Mouse (Mus musculus): ENCODE results near the gene Gale. TPM values are rescaled to one million over a fixed set of nuclear protein-coding genes. Genes with fewer than 3 reads are reported as not detected.

The Gale gene
- polyA plus RNA-seq, 1 experiment from 2014 or later, result 23.1 TPM

DNA sequence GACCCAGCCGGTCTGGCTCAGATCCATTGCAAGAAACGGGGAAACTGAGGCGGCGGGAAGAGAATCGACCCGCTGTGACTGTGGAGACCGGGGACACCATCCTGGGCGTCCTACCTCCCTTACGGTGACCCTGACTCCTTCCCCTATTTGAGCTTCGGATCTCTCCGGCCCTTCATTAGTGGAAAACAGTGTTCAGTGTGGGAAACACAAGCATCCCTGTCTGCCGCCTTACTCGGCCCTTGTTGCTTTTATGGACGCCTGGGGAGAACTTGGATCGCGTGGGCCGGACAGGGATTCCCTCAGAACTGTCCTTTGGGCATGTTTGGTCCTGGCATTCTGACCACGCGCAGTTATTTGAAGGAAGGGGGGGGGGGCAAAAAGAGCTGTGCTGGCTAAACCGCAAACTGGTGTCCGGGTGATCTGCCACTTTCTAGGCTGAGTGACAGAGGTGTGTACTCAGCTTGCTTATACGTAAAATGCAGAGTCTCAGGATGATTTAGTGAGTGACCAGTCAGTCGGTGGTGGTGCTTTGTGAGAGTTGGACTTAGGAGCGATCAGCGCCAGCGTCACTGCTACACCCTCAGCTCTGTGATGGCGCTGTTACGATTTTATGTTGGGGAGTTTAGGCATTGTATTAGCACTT, 16.7 kb upstream of the Gale start:
- WGBS, result 2% methylated on average over 28 of the region's 28 CpGs
- Histone ChIP-seq H3K4me1 (ENCODE audit: control insufficient read depth, insufficient read depth, low read length) (no peaks in the 10 kb centered on the region), H3K36me3 (replicated peaks; ENCODE audit: control insufficient read depth, insufficient read depth, low read depth, low read length) (no peaks in the 10 kb centered on the region; the same call in 1 of the 2 replicates), H3K27me3 (ENCODE audit: control insufficient read depth, insufficient read depth, low read length) (no peaks in the 10 kb centered on the region), H3K4me3 (ENCODE audit: low read depth, low read length) (peak overlapping the region; percentile 77), H3K4me2 (ENCODE audit: low read depth, low read length) (peak overlapping the region; percentile 85), H3K9me3 (replicated peaks; ENCODE audit: control insufficient read depth, low read length) (no peaks in the 10 kb centered on the region), H3K27ac (replicated peaks; ENCODE audit: low read depth, low read length) (no peak overlapping the region), H3K9ac (replicated peaks; ENCODE audit: low read length) (peak overlapping the region; percentile 71)
- ATAC-seq (replicated peaks; ENCODE audit: insufficient number of reproducible peaks, low FRiP score, low TSS enrichment, low read depth), result peak; percentile 19; the same call in 1 of the 2 replicates
- no peak for DNase-seq (ENCODE audit: low spot score)

DNA sequence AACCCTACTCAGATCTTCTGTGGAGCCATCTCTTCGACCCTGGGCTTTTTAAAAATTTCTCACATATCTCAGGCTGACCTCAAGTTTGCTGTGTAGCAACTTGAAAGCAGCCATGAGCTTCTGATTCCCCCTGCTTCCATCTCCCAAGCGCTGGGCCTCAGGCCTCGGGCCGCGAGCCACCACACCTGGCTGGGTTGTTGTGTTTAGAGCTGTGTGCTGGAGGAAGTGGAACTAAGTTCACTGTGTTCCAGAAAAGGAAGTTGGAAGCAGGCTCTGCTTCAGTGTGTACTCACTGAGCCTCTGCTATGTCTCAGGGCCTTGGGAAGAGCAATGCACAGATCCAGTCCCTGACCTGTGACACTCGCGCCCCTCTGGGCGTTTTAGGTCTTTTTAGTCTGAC, 15.4 kb upstream of the Gale start:
- Histone ChIP-seq H3K4me2 (ENCODE audit: low read depth, low read length) (no peak overlapping the region), H3K36me3 (replicated peaks; ENCODE audit: control insufficient read depth, insufficient read depth, low read depth, low read length) (no peaks in the 10 kb centered on the region; the same call in 1 of the 2 replicates), H3K4me3 (ENCODE audit: low read depth, low read length) (no peak overlapping the region), H3K9ac (replicated peaks; ENCODE audit: low read length) (no peak overlapping the region), H3K9me3 (replicated peaks; ENCODE audit: control insufficient read depth, low read length) (no peaks in the 10 kb centered on the region), H3K27ac (replicated peaks; ENCODE audit: low read depth, low read length) (no peak overlapping the region), H3K27me3 (ENCODE audit: control insufficient read depth, insufficient read depth, low read length) (no peaks in the 10 kb centered on the region), H3K4me1 (ENCODE audit: control insufficient read depth, insufficient read depth, low read length) (no peaks in the 10 kb centered on the region)
- ATAC-seq (replicated peaks; ENCODE audit: insufficient number of reproducible peaks, low FRiP score, low TSS enrichment, low read depth) (no peak), DNase-seq (ENCODE audit: low spot score) (no peak)
- 94% methylated on average over 8 of the region's 8 CpGs for WGBS

DNA sequence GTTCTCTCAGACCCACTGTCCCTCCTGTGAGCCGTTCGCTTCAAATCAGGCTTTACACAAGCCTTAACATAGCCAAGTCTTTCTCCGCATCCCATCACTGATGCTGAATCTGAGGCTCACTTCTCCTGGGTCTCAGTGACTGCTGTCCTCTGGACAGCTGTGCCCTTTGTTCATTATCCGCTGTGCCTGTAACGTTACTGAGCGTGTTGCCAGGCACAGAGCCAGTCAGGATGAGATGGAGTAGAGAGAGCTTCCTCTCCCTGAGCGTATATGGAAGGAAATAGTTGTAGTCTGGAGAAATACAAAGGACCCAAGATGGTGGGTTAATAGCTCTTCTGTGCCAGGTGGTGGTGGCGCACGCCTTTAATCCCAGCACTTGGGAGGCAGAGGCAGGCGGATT, 14.1 kb upstream of the Gale start:
- no peaks in the 10 kb centered on the region for H3K4me1 ChIP-seq (ENCODE audit: control insufficient read depth, insufficient read depth, low read length)
- no peak overlapping the region for H3K27ac ChIP-seq (replicated peaks; ENCODE audit: low read depth, low read length)
- no peak overlapping the region for H3K4me3 ChIP-seq (ENCODE audit: low read depth, low read length)
- ATAC-seq (replicated peaks; ENCODE audit: insufficient number of reproducible peaks, low FRiP score, low TSS enrichment, low read depth), result no peak
- WGBS, result 86% methylated on average over 10 of the region's 10 CpGs
- no peaks in the 10 kb centered on the region for H3K27me3 ChIP-seq (ENCODE audit: control insufficient read depth, insufficient read depth, low read length)
- no peaks in the 10 kb centered on the region for H3K9me3 ChIP-seq (replicated peaks; ENCODE audit: control insufficient read depth, low read length)
- H3K9ac ChIP-seq (replicated peaks; ENCODE audit: low read length), result no peak overlapping the region
- H3K36me3 ChIP-seq (replicated peaks; ENCODE audit: control insufficient read depth, insufficient read depth, low read depth, low read length), result no peaks in the 10 kb centered on the region; the same call in 1 of the 2 replicates
- no peak overlapping the region for H3K4me2 ChIP-seq (ENCODE audit: low read depth, low read length)
- no peak for DNase-seq (ENCODE audit: low spot score)

DNA sequence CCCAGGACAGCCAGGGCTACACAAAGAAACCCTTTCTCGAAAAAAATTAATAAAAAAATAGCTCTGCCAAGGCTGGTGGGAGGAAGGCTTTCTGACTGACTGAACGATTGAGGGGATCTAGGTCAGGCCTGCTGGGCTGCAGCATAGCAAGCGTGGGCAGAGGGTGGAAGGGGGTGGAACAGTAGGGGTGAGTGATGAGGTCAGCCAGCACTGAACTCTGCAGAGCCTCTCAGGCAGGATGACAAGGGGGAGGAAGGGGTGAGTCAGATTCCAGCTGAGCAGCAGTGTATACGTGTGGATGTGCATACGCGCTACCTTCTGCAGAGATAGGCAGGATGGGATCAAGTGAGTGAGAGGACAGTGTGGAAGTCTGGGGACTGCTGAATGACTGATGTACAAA, 13.6 kb upstream of the Gale start:
- H3K4me2 ChIP-seq (ENCODE audit: low read depth, low read length), result no peak overlapping the region
- no peak overlapping the region for H3K4me3 ChIP-seq (ENCODE audit: low read depth, low read length)
- H3K9ac ChIP-seq (replicated peaks; ENCODE audit: low read length), result no peak overlapping the region
- no peaks in the 10 kb centered on the region for H3K4me1 ChIP-seq (ENCODE audit: control insufficient read depth, insufficient read depth, low read length)
- no peaks in the 10 kb centered on the region for H3K27me3 ChIP-seq (ENCODE audit: control insufficient read depth, insufficient read depth, low read length)
- DNase-seq (ENCODE audit: low spot score), result no peak
- WGBS, result 76% methylated on average over 6 of the region's 6 CpGs
- no peak for ATAC-seq (replicated peaks; ENCODE audit: insufficient number of reproducible peaks, low FRiP score, low TSS enrichment, low read depth)
- no peak overlapping the region for H3K27ac ChIP-seq (replicated peaks; ENCODE audit: low read depth, low read length)
- H3K36me3 ChIP-seq (replicated peaks; ENCODE audit: control insufficient read depth, insufficient read depth, low read depth, low read length), result no peaks in the 10 kb centered on the region; the same call in 1 of the 2 replicates
- no peaks in the 10 kb centered on the region for H3K9me3 ChIP-seq (replicated peaks; ENCODE audit: control insufficient read depth, low read length)

DNA sequence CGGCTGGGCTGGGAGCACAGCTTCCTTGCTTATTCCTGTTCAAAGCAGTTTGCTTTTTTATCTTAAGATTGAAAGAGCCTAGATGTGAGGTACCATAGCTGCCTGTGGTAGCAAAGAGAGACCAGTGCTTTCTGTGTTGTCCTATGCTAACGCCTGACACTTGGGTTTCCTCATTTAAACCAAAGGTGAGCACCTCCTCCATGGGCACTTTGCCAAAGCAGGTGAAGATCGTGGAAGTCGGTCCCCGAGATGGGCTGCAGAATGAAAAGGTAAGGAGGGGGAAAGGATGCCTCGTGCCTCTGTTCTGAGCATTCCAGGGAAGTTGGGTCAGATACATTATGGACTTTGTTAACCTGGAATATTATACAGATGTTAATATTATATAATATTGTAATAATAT, 13.2 kb upstream of the Gale start:
- H3K27ac ChIP-seq (replicated peaks; ENCODE audit: low read depth, low read length), result no peak overlapping the region
- no peak overlapping the region for H3K4me2 ChIP-seq (ENCODE audit: low read depth, low read length)
- DNase-seq (ENCODE audit: low spot score) (no peak), ATAC-seq (replicated peaks; ENCODE audit: insufficient number of reproducible peaks, low FRiP score, low TSS enrichment, low read depth) (no peak)
- no peak overlapping the region for H3K9ac ChIP-seq (replicated peaks; ENCODE audit: low read length)
- no peaks in the 10 kb centered on the region; the same call in 1 of the 2 replicates for H3K36me3 ChIP-seq (replicated peaks; ENCODE audit: control insufficient read depth, insufficient read depth, low read depth, low read length)
- no peaks in the 10 kb centered on the region for H3K9me3 ChIP-seq (replicated peaks; ENCODE audit: control insufficient read depth, low read length)
- no peaks in the 10 kb centered on the region for H3K4me1 ChIP-seq (ENCODE audit: control insufficient read depth, insufficient read depth, low read length)
- whole genome bisulfite sequencing, result 90% methylated on average over 6 of the region's 6 CpGs
- H3K4me3 ChIP-seq (ENCODE audit: low read depth, low read length), result no peak overlapping the region
- no peaks in the 10 kb centered on the region for H3K27me3 ChIP-seq (ENCODE audit: control insufficient read depth, insufficient read depth, low read length)

DNA sequence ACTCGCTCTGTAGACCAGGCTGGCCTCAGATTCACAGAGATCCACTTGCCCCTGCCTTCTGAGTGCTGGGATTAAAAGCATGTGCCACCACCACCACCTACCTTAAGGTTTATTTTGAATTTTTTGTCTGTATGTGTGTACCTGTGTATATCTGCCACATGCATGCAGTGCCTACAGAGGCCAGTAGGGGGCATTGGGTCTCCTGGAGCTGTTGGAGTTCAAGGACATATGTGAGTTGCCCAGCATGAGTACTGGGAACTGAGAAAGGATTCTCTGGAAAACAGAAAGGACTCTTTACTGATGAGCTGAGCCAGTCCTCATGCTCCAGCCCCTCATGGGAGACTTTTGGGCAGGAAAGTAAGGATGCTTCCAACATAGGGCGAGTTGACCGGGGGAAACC, 12.0 kb upstream of the Gale start:
- Histone ChIP-seq H3K36me3 (replicated peaks; ENCODE audit: control insufficient read depth, insufficient read depth, low read depth, low read length) (no peaks in the 10 kb centered on the region; the same call in 1 of the 2 replicates), H3K4me1 (ENCODE audit: control insufficient read depth, insufficient read depth, low read length) (no peaks in the 10 kb centered on the region), H3K27ac (replicated peaks; ENCODE audit: low read depth, low read length) (no peak overlapping the region), H3K9ac (replicated peaks; ENCODE audit: low read length) (no peak overlapping the region), H3K27me3 (ENCODE audit: control insufficient read depth, insufficient read depth, low read length) (no peaks in the 10 kb centered on the region), H3K9me3 (replicated peaks; ENCODE audit: control insufficient read depth, low read length) (no peaks in the 10 kb centered on the region), H3K4me3 (ENCODE audit: low read depth, low read length) (no peak overlapping the region), H3K4me2 (ENCODE audit: low read depth, low read length) (no peak overlapping the region)
- no peak for ATAC-seq (replicated peaks; ENCODE audit: insufficient number of reproducible peaks, low FRiP score, low TSS enrichment, low read depth)
- no peak for DNase-seq (ENCODE audit: low spot score)
- WGBS, result 90% methylated on average over 3 of the region's 3 CpGs

DNA sequence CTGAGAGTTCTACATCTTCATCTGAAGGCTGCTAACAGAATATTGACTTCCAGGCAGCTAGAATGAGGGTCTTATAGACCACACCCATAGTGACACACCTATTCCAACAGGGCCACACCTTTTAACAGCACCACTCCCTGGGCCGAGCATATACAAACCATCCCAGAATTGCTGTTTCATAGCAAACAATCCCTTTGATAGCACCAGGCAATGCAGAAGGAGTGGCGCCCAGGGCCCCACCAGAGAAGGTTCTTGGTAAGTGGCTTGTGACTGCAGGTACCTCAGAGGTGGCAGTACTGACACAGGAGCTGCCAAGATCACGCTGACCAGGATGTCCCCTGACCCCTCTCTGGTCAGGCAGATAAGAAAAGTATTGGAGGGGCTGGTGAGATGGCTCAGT, 10.3 kb upstream of the Gale start:
- no peak overlapping the region for H3K4me2 ChIP-seq (ENCODE audit: low read depth, low read length)
- H3K27me3 ChIP-seq (ENCODE audit: control insufficient read depth, insufficient read depth, low read length), result no peaks in the 10 kb centered on the region
- H3K4me1 ChIP-seq (ENCODE audit: control insufficient read depth, insufficient read depth, low read length), result no peaks in the 10 kb centered on the region
- no peaks in the 10 kb centered on the region; the same call in 1 of the 2 replicates for H3K36me3 ChIP-seq (replicated peaks; ENCODE audit: control insufficient read depth, insufficient read depth, low read depth, low read length)
- H3K9ac ChIP-seq (replicated peaks; ENCODE audit: low read length), result no peak overlapping the region
- ATAC-seq (replicated peaks; ENCODE audit: insufficient number of reproducible peaks, low FRiP score, low TSS enrichment, low read depth) (no peak), DNase-seq (ENCODE audit: low spot score) (no peak)
- no peak overlapping the region for H3K4me3 ChIP-seq (ENCODE audit: low read depth, low read length)
- 89% methylated on average over 3 of the region's 3 CpGs for WGBS
- H3K27ac ChIP-seq (replicated peaks; ENCODE audit: low read depth, low read length), result no peak overlapping the region
- no peaks in the 10 kb centered on the region for H3K9me3 ChIP-seq (replicated peaks; ENCODE audit: control insufficient read depth, low read length)

DNA sequence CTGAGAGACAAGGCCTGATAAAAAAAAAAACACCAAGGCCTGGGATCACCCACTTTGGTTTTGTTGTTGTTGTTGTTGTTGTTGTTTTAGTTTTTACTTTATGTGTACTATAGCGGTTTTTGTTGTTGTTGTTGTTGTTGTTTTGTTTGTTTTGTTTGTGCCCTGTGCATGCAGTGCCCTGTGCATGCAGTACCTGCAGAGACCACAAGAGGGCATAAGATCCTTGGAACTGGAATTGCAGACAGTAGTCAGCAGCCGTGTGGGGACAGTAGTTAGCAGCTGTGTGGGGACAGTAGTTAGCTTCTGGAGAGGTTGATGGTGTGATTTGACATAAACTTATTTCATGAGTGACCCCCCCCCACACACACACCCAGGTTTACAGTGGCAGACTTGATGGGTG, 9.3 kb upstream of the Gale start:
- Histone ChIP-seq H3K9me3 (replicated peaks; ENCODE audit: control insufficient read depth, low read length) (no peaks in the 10 kb centered on the region), H3K9ac (replicated peaks; ENCODE audit: low read length) (no peak overlapping the region), H3K4me2 (ENCODE audit: low read depth, low read length) (no peak overlapping the region), H3K4me3 (ENCODE audit: low read depth, low read length) (no peak overlapping the region), H3K36me3 (replicated peaks; ENCODE audit: control insufficient read depth, insufficient read depth, low read depth, low read length) (no peaks in the 10 kb centered on the region; the same call in 1 of the 2 replicates), H3K27ac (replicated peaks; ENCODE audit: low read depth, low read length) (no peak overlapping the region), H3K4me1 (ENCODE audit: control insufficient read depth, insufficient read depth, low read length) (no peaks in the 10 kb centered on the region), H3K27me3 (ENCODE audit: control insufficient read depth, insufficient read depth, low read length) (no peaks in the 10 kb centered on the region)
- ATAC-seq (replicated peaks; ENCODE audit: insufficient number of reproducible peaks, low FRiP score, low TSS enrichment, low read depth) (no peak; the same call in 1 of the 2 replicates), DNase-seq (ENCODE audit: low spot score) (peak; percentile 81)
- WGBS, result 15% methylated on average over 2 of the region's 2 CpGs
